Mouse (Mus musculus) left cerebral cortex, adult 8-10 months (tissue): ENCODE results near the gene Irf7. TPM values are rescaled to one million over a fixed set of nuclear protein-coding genes. Genes with fewer than 3 reads are reported as not detected.
"Not testable (repeated sequence)": the region's sequence is repeated elsewhere in the genome, so short reads cannot be mapped to it uniquely, and the experiment has no call there.

Experiments used
- DNase-seq, 2 experiments: peaks; one replicate each; pipeline ENCODE4 v3.0.0; 2022; ENCODE audit warnings: low spot score in 2 of 2
- total RNA-seq, 4 experiments: library from RNA; stranded (reverse); gene quantifications; 2 replicates each; pipeline ENCODE4 v1.2.4; 2022

The Irf7 gene
- total RNA-seq, 4 experiments from 2014 or later, result 0.65 to 2.8 (median 1.7) TPM

GRCm38 (mm10) chr7:141276546-141276945 is 10.3 kb upstream of the Irf7 start, which contains the start of gene Cdhr5:
Cdhr5 (minus strand) TSS chr7:141276786.
- no peak for DNase-seq

GRCm38 (mm10) chr7:141275356-141275755 is 9.1 kb upstream of the Irf7 start:
- DNase-seq, result no peak

- DNase-seq, result no peak
These were observed 4.3 kb upstream of the Irf7 start for GRCm38 (mm10) chr7:141270631-141271030.

- no peak for DNase-seq
These were observed 2.9 kb upstream of the Irf7 start for GRCm38 (mm10) chr7:141269273-141269545.

- DNase-seq, result no peak
These were observed 2.4 kb upstream of the Irf7 start for GRCm38 (mm10) chr7:141268466-141269272.

- DNase-seq, result no peak
These were observed 906 bp downstream of the Irf7 start for GRCm38 (mm10) chr7:141265411-141265738.

- DNase-seq, result no peak
These were observed 1.4 kb downstream of the Irf7 start for GRCm38 (mm10) chr7:141264761-141265410.

- DNase-seq, result no peak
These were observed 2.1 kb downstream of the Irf7 start for GRCm38 (mm10) chr7:141264041-141264700.

- no peak for DNase-seq
These were observed 2.6 kb downstream of the Irf7 start for GRCm38 (mm10) chr7:141263640-141264039.

GRCm38 (mm10) chr7:141261480-141261879 is 4.8 kb downstream of the Irf7 start:
- DNase-seq, result no peak

GRCm38 (mm10) chr7:141256159-141256558 is 10.1 kb downstream of the Irf7 start:
- DNase-seq, result no peak

GRCm38 (mm10) chr7:141250486-141250885 is 15.8 kb downstream of the Irf7 start:
- DNase-seq, result not testable (repeated sequence)

- no peak for DNase-seq
These were observed 34.7 kb downstream of the Irf7 start for GRCm38 (mm10) chr7:141231551-141231950.

GRCm38 (mm10) chr7:141231111-141231510 is 35.2 kb downstream of the Irf7 start:
- no peak for DNase-seq

GRCm38 (mm10) chr7:141230570-141230969 is 35.7 kb downstream of the Irf7 start:
- DNase-seq, result no peak

GRCm38 (mm10) chr7:141229702-141230101 is 36.6 kb downstream of the Irf7 start:
- DNase-seq, result no peak

GRCm38 (mm10) chr7:141228279-141229067 is 37.8 kb downstream of the Irf7 start, which contains the start of gene Phrf1:
Phrf1 (plus strand) TSS chr7:141228784.
- peak; percentile 78 to 91 for DNase-seq

GRCm38 (mm10) chr7:141227796-141228195 is 38.5 kb downstream of the Irf7 start:
- no peak for DNase-seq

- DNase-seq, result no peak
These were observed 39.7 kb downstream of the Irf7 start for GRCm38 (mm10) chr7:141226535-141226934.

GRCm38 (mm10) chr7:141222696-141223215 is 43.5 kb downstream of the Irf7 start:
- no peak for DNase-seq

GRCm38 (mm10) chr7:141222126-141222467 is 44.2 kb downstream of the Irf7 start:
- DNase-seq, result no peak
